Mouse (Mus musculus): ENCODE results near the gene C2cd3.
"Not testable (repeated sequence)": the region's sequence is repeated elsewhere in the genome, so short reads cannot be mapped to it uniquely, and the experiment has no call there.

The C2cd3 gene

DNA sequence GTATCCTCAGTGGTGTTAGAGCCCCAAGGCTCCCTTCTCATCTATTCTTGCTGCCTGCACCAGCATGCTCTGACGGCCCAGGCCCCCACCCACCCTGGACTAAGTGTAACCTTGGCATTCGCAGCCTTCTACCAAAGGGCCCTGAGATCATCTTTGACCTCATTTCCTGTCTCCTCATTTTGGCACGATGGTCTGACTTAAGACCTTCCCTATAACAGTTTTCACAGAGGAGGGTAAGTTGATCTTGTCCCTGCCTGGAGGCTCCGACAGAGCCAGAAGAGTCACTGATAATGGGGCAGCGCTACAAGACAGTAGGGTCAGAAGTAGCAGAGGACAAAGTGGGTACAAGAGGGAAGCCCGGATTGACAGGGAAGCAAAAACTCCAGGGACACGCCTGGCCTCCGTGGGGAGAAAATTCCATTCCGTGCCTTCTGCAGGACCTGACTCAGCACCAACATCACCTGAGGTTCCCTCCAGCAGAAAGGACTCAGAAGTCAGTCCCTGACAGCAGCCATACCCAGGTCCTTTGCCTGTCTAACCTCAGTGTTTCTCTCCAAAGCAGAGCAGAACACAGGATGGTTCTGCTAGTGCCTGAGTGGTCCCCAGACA is 101.9 kb downstream of the C2cd3 start:
- no peak for DNase-seq

DNA sequence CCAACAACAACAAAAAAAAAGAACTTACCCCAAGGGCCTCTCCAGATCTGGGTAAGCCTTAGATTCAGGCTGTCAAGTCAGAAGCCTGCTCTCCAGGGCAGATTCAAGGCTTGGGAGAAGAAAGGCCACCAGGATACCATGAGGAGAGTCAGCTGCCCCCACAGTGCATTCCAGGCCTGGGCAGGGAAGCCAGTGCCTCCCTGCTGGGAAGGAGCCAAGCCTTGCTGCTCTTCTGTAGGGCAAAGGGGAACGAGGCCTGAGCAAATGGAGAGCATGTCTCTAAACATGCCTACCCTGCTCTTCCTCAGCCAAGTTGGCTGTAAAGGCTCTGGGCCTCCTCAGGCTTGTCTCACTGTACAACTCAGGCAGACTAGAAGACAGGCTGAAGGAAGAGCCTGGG is 102.6 kb downstream of the C2cd3 start:
- no peak for DNase-seq

- no peak for DNase-seq
Measured at GRCm38 (mm10) chr7:100479100-100479822, 107.2 kb downstream of the C2cd3 start.

GRCm38 (mm10) chr7:100479823-100480164 is 107.8 kb downstream of the C2cd3 start:
- DNase-seq: no peak

DNA sequence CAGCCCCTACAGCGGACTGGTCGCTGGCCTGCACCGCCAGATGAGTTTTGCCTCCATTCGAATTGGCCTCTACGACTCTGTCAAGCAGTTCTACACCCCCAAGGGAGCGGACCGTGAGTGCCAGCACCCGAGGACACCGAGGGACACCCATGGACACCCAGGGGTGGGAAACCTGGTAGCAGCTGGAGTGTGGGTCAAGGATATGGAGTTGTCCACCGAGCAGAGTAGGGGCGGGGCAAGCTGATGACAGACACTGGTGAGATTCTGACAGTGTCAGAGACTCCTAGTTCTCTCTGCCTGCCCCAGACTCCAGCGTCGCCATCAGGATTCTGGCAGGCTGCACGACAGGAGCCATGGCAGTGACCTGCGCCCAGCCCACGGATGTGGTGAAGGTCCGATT is 108.1 kb downstream of the C2cd3 start:
- DNase-seq: no peak

- not testable (repeated sequence) for DNase-seq
Measured at GRCm38 (mm10) chr7:100482046-100482445, 110.0 kb downstream of the C2cd3 start.

DNA sequence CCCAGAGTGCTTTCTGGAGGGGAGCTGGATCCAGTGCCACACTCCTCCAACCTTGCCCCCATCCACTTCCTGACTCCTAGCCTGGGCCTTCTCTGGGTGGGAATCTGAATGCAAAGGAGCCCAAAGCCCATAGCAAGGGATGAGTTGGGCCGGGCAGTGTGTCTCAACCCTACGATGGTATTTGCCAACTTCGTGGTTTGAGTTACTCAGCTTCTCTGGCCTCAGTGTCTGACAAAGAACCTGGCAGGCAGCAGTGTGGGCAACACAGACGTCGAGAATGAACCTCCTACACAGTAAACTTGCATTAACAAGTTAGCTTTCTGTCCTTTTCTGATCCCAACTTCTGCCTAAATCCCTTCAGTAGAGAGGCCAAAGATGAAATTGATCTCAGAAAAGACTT is 112.5 kb downstream of the C2cd3 start:
- no peak for DNase-seq

- no peak for DNase-seq
Measured at GRCm38 (mm10) chr7:100487301-100487700, 115.3 kb downstream of the C2cd3 start.

- no peak for DNase-seq
Measured at GRCm38 (mm10) chr7:100488474-100489048, 116.5 kb downstream of the C2cd3 start.

GRCm38 (mm10) chr7:100492391-100493116 is 120.5 kb downstream of the C2cd3 start:
- peak; percentile 55 for DNase-seq

DNA sequence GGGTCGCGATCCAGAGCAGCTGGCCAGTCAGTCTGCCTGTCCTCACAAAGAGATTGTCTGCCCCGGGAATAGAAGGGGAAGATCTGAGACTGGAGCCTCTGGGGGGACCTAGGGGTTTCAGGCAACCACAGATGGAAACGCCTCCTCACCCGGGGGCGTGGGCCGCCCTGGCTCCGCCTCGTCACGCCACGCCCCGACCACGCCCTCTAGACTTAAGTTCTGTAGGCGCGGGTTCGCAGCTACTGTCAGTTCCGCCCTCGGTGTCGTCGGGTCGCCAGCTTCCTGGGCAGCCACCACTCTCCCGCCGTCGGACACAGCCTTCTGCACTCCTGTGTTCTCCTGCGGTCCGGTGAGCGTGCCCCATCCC is 121.1 kb downstream of the C2cd3 start, which contains the start of gene Ucp2:
Gene Ucp2 (plus strand): TSS at position 221 of the 367 bp plus-strand sequence.
- DNase-seq: peak; percentile 98

DNA sequence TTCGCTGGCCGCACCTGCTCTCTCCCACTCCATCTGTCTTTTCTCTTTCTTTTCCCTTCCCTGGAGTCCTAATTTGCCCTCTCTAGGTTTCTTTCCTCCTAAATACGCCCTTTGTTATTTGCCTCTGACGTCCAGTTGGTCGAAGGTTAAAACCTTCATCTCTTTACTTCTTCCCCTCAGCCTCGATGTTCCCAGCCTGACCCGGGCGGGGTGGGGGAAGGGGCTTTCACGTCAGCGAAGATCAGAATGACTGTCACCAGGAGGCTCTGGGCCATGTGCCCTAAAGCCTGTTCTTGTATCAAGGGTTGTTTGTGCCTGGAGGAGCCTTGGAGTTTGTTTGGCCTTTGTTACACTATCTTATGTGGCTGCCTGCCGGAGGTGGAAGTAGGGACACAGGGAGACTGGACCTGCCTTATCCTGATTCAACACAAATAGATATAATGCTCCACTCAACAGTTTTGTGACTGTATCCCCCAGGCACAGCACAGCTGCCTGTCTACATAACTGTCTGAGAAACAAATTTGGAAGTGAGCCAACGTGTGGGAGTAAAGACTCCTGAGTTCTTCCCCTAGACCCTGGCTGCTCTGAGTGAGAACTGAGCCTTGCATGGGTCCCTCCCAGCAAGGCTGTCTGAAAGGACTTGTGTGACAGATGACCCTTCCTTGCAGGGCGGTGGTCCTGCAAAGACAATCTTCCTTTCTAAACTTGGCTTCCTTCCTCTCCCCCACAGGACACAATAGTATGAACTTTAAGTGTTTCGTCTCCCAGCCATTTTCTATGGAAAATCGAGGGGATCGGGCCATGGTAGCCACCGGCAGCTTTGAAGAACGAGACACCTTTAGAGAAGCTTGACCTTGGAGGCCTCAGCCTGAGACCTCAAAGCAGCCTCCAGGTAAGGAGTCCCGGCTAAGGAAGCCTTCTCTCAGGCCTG is 121.7 kb downstream of the C2cd3 start:
- DNase-seq: peak; percentile 63

DNA sequence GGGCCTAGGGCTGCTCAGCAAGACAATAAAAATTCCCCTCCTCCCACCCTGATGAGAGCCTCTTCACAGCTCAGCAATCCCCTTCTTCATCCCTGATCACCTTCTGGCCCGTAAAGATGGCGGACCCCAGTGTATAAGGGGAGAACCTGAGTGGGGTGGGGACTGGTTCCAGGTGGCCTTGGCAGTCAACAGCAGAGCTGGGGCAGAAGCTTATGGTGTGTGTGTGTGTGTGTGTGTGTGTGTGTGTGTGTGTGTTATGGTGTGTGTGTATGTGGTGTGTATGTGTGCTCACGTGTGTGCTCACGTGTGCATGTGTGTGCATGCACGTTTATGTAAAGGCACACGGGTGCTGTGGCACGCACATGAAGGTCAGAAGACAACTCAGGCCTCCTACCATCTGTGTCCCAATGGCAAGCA is 122.4 kb downstream of the C2cd3 start:
- peak; percentile 56 for DNase-seq

DNA sequence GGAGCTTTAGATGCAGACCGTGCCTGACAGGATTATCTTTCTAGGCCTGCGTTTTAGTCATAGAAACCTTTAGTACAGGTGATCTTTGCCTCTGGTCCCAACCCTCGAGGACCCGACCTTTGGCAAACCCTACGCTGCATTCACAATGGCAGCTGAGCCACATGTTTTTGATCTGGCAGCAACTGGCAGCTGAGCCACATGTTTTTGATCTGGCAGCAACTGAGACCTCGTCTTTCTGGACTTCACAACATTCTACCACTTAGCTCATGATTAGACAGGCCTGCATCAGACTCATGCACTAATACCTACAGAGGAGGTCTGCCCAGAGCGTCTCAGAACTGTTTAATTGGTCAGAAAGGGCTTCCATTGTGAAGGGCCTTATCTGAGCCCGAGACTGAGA is 123.0 kb downstream of the C2cd3 start:
- peak; percentile 58 for DNase-seq

DNA sequence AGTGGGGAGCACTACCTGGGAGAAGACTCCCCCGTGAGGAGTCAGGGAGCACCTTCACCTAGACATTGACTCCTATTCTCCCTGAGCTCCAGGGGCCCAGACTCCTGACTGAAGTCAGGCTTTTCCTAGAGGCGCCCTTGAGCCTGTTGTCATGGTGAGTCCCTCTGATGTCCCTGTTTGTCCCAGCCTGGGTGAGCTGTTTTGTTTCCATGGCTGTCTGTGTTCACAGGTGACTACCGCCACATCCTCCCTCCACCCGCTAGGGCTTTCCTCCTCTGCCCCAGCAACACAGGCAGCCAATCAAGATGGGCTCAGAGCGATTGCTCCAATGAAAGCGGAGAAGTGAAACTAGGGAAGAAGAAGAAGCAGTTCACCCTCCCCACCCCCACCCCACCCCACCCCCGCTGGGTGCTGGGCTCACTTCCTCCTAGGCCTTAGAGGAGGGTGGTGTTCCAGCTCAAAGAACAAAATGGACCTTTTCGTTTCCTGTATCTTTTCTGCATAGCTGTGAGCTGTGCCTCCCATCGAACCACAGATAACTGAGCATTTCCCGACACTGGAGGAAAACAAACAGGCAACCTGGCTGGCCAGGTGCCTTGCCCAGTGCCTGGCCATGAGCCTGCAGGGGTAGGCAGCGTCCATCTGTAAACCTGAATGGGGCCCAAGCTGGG is 123.7 kb downstream of the C2cd3 start:
- DNase-seq: peak; percentile 90

- no peak for DNase-seq
Measured at GRCm38 (mm10) chr7:100496371-100496770, 124.3 kb downstream of the C2cd3 start.

DNA sequence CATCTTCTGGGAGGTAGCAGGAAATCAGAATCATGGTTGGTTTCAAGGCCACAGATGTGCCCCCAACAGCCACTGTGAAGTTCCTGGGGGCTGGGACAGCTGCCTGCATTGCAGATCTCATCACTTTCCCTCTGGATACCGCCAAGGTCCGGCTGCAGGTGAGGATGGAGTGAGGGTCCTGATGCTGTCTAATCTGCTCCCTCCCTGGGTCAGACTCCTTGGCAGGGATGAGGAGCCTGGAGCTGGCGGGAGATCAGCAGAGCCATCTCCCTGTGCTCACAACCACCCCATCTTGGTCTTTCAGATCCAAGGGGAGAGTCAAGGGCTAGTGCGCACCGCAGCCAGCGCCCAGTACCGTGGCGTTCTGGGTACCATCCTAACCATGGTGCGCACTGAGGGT is 124.8 kb downstream of the C2cd3 start:
- DNase-seq: no peak

GRCm38 (mm10) chr7:100497402-100497801 is 125.4 kb downstream of the C2cd3 start:
- DNase-seq: no peak

DNA sequence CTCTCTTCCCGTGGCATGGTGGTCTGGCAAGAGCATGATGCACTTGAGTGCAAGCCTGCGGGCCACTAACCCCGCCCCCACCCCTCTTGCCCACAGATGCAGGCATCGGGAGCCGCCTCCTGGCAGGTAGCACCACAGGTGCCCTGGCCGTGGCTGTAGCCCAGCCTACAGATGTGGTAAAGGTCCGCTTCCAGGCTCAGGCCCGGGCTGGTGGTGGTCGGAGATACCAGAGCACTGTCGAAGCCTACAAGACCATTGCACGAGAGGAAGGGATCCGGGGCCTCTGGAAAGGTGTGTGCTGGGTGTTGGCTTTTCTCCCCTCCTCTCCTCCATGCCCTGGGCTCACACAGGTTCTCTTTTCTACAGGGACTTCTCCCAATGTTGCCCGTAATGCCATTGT is 125.9 kb downstream of the C2cd3 start:
- DNase-seq: no peak

DNA sequence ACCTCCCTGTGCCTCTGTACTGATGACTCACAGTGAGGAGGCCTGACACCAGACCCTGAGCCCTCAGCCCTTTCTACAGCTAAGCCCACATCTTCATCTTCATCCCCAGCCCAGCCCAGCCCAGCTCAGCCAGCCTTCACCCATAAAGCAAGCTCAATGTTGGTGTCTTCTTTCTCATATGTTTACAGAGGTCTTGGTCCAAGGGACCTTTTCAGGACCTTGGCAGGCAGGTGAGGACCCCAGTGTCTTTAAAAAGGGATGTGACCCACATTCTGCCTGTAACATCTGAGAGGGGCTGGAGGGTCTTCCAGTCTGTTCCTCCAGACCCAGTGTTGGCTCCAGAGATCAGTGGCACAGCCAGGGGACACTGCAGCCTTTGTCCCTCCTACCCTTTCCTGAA is 127.4 kb downstream of the C2cd3 start:
- no peak for DNase-seq

DNA sequence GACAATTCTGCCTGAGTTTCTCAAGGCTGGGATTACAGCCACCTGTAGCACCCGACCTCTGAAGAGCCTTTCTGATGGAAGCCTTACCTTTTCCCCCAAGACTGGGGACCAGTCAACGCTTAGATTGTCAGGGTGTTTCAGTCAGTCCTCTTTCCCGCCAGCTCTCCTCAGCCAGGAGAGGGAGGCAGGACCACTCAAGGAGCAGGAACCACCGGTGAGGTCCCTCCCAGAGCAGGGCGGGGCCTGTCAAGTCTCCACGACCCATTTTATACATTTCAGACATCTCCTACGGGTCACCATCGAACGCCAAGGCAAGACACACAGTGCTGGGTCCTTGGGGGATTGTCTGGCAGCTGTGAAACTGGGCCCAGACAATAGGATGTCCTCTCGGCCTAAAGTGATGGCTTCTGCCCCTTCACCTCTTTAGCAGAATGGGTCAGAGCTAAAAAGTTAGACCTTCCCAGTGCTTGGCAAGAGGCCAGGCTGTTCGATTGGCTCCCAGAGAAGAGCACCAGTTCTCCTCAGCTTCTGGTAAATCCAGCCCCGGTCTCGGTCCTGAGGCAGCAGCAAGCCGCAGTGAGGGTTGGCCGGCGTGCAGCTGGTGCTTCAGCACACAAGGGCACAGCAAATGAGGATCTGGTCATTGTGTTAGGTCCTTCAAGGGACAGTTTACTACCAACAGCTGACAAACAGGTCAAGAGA is 128.4 kb downstream of the C2cd3 start:
- DNase-seq: no peak
